Mouse (Mus musculus) lung, adult 2 months (tissue): ENCODE data around the gene Dennd2c.

Source experiments
- CTCF ChIP-seq: fragments of 200-500 bp; IDR thresholded peaks from 2 replicates; pipeline ENCODE4 v1.5.1; 2011; ENCODE audit warnings: mild to moderate bottlenecking, low read length, control low read depth; ENCODE audit not compliant: insufficient read depth
- POLR2A ChIP-seq: fragments of 200-500 bp; IDR thresholded peaks from 2 replicates; pipeline ENCODE4 v1.6.1; 2011; ENCODE audit warnings: low read depth, mild to moderate bottlenecking, control low read depth, low read length, borderline replicate concordance; ENCODE audit errors: extremely low read depth

- TF ChIP-seq CTCF = no peak
- no peak for TF ChIP-seq POLR2A
Measured at GRCm38 (mm10) chr3:103211101-103211500, 108.7 kb downstream of the Dennd2c start.
